Mouse (Mus musculus) forebrain, embryonic 11.5 days (tissue): ENCODE results near the gene Tmigd3. TPM values are rescaled to one million over a fixed set of nuclear protein-coding genes. Genes with fewer than 3 reads are reported as not detected.
"Not testable (repeated sequence)": the region's sequence is repeated elsewhere in the genome, so short reads cannot be mapped to it uniquely, and the experiment has no call there.

Experiments used
- ATAC-seq: fragments of 200-750 bp; cut with Nextera tagmentation; replicated peaks from 2 replicates; pipeline ENCODE4 v1.8.0; 2017; ENCODE audit warnings: moderate TSS enrichment; ENCODE audit not compliant: low FRiP score
- DNase-seq: peaks from one replicate; pipeline ENCODE4 v3.0.0-alpha.2; 2017; ENCODE audit warnings: low spot score
- H3K27ac ChIP-seq: fragments of 300-500 bp; sonication (generic); 2 replicates; pipeline ENCODE4 v1.5.1; 2014; ENCODE audit warnings: low read depth, low read length
- H3K27me3 ChIP-seq: fragments of 300-500 bp; sonication (generic); 2 replicates; pipeline ENCODE4 v1.6.1; 2014; ENCODE audit warnings: mild to moderate bottlenecking, low read length, mixed read lengths; ENCODE audit not compliant: control insufficient read depth, insufficient read depth
- H3K36me3 ChIP-seq: fragments of 300-500 bp; sonication (generic); 2 replicates; pipeline ENCODE4 v1.6.1; 2014; ENCODE audit warnings: mild to moderate bottlenecking, low read length, moderate library complexity, mixed read lengths; ENCODE audit not compliant: control insufficient read depth, insufficient read depth
- H3K4me1 ChIP-seq: fragments of 300-500 bp; sonication (generic); replicated peaks from 2 replicates; pipeline ENCODE4 v1.6.1; 2014; ENCODE audit warnings: low read length, mixed read lengths; ENCODE audit not compliant: control insufficient read depth, insufficient read depth
- H3K4me2 ChIP-seq: fragments of 300-500 bp; sonication (generic); 2 replicates; pipeline ENCODE4 v1.6.1; 2014; ENCODE audit warnings: low read depth, mild to moderate bottlenecking, low read length, moderate library complexity, mixed read lengths; ENCODE audit not compliant: severe bottlenecking
- H3K4me3 ChIP-seq: fragments of 300-500 bp; sonication (generic); 2 replicates; pipeline ENCODE4 v1.5.1; 2014; ENCODE audit warnings: low read depth, low read length
- H3K9ac ChIP-seq: fragments of 300-500 bp; sonication (generic); 2 replicates; pipeline ENCODE4 v1.6.1; 2014; ENCODE audit warnings: low read length
- H3K9me3 ChIP-seq: fragments of 300-500 bp; sonication (generic); 2 replicates; pipeline ENCODE4 v1.6.1; 2016; ENCODE audit warnings: low read length, mixed read lengths; ENCODE audit not compliant: control insufficient read depth
- WGBS: fragments of 180-500 bp; shearing (Covaris S2); extraction: QIAGEN DNeasy Blood & Tissue Kit; methylation state at CpG from one replicate; pipeline ENCODE4 v1.1.7; 2014; 5-methylcytosine and 5-hydroxymethylcytosine counted together
- polyA plus RNA-seq: library from polyadenylated mRNA; unstranded; fragments of >200 nt; fragmentation: Nextera tagmentation; extraction: Ambion mirVana; gene quantifications from 2 replicates; pipeline ENCODE4 v1.2.1, GENCODE M21; 2014

Tmigd3 gene
- polyA plus RNA-seq, 1 experiment from 2014 or later: 0.21 TPM

- H3K27me3 ChIP-seq, H3K9me3 ChIP-seq, H3K4me1 ChIP-seq, H3K36me3 ChIP-seq, H3K9ac ChIP-seq, H3K4me2 ChIP-seq, H3K27ac ChIP-seq, H3K4me3 ChIP-seq, ATAC-seq, DNase-seq: not testable (repeated sequence)
Measured at GRCm38 (mm10) chr3:105916455-105916854, 45.8 kb downstream of the Tmigd3 start.

GRCm38 (mm10) chr3:105917656-105918354 is 47.1 kb downstream of the Tmigd3 start:
- no peak overlapping the region for H3K4me2 ChIP-seq
- no peaks in the 10 kb centered on the region for H3K4me1 ChIP-seq
- no peak overlapping the region for H3K27ac ChIP-seq
- no peak for ATAC-seq
- WGBS: 68% methylated on average over 10 of the region's 10 CpGs
- no peak overlapping the region for H3K9ac ChIP-seq
- no peaks in the 10 kb centered on the region for H3K9me3 ChIP-seq
- H3K4me3 ChIP-seq: no peak overlapping the region
- H3K27me3 ChIP-seq: no peaks in the 10 kb centered on the region
- no peaks in the 10 kb centered on the region for H3K36me3 ChIP-seq
- peak; percentile 65 for DNase-seq

DNA sequence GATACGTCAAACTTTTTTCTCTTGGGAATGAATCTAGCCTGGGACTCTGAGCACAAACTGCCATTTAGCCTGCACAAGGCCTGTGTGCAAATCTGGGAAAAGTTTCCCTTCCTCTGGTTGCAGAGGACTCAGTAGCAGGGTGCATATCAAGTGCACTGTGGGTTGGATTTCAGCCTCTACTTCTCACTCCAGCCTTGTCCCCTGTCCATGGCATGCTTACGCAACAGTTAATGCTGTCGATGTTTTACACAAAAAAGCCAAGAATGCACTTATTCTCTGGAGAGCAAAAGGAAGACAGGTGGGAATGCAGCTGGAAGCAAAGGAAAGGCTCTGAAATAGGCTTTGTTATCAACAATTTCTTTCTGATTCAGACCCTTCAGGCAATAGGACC is 47.6 kb downstream of the Tmigd3 start:
- Histone ChIP-seq H3K9ac (no peak overlapping the region), H3K9me3 (no peaks in the 10 kb centered on the region), H3K4me2 (no peak overlapping the region), H3K27me3 (no peaks in the 10 kb centered on the region), H3K36me3 (no peaks in the 10 kb centered on the region), H3K27ac (no peak overlapping the region), H3K4me1 (no peaks in the 10 kb centered on the region), H3K4me3 (no peak overlapping the region)
- WGBS: 71% methylated on average over 3 of the region's 3 CpGs
- ATAC-seq: no peak
- DNase-seq: no peak

- not testable (repeated sequence) for H3K36me3 ChIP-seq, DNase-seq, H3K9ac ChIP-seq, H3K9me3 ChIP-seq, ATAC-seq, H3K4me3 ChIP-seq, H3K27me3 ChIP-seq, H3K4me2 ChIP-seq, H3K4me1 ChIP-seq, H3K27ac ChIP-seq
Measured at GRCm38 (mm10) chr3:105920743-105921142, 50.0 kb downstream of the Tmigd3 start.

- H3K4me1 ChIP-seq: no peaks in the 10 kb centered on the region
- DNase-seq: no peak
- no peaks in the 10 kb centered on the region for H3K36me3 ChIP-seq
- H3K27me3 ChIP-seq: no peaks in the 10 kb centered on the region
- H3K4me3 ChIP-seq: no peak overlapping the region
- 84% methylated on average over 2 of the region's 2 CpGs for WGBS
- no peak overlapping the region for H3K9ac ChIP-seq
- no peak overlapping the region for H3K4me2 ChIP-seq
- H3K9me3 ChIP-seq: no peaks in the 10 kb centered on the region
- ATAC-seq: no peak
- H3K27ac ChIP-seq: no peak overlapping the region
Measured at GRCm38 (mm10) chr3:105921959-105922358, 51.3 kb downstream of the Tmigd3 start.

- Histone ChIP-seq H3K27ac (no peak overlapping the region), H3K36me3 (no peaks in the 10 kb centered on the region), H3K4me2 (no peak overlapping the region), H3K27me3 (no peaks in the 10 kb centered on the region), H3K4me1 (no peaks in the 10 kb centered on the region), H3K9ac (no peak overlapping the region), H3K4me3 (no peak overlapping the region), H3K9me3 (no peaks in the 10 kb centered on the region)
- ATAC-seq (no peak), DNase-seq (no peak)
- WGBS: 85% methylated on average over 9 of the region's 9 CpGs
Measured at GRCm38 (mm10) chr3:105924616-105925015, 53.9 kb downstream of the Tmigd3 start.

GRCm38 (mm10) chr3:105927561-105928194 is 57.0 kb downstream of the Tmigd3 start:
- H3K27ac ChIP-seq: no peak overlapping the region
- no peak overlapping the region for H3K4me2 ChIP-seq
- no peaks in the 10 kb centered on the region for H3K27me3 ChIP-seq
- H3K9ac ChIP-seq: no peak overlapping the region
- no peak overlapping the region for H3K4me3 ChIP-seq
- no peaks in the 10 kb centered on the region for H3K9me3 ChIP-seq
- no peaks in the 10 kb centered on the region for H3K4me1 ChIP-seq
- H3K36me3 ChIP-seq: no peaks in the 10 kb centered on the region
- no peak for ATAC-seq
- 88% methylated on average over 7 of the region's 7 CpGs for WGBS
- no peak for DNase-seq

DNA sequence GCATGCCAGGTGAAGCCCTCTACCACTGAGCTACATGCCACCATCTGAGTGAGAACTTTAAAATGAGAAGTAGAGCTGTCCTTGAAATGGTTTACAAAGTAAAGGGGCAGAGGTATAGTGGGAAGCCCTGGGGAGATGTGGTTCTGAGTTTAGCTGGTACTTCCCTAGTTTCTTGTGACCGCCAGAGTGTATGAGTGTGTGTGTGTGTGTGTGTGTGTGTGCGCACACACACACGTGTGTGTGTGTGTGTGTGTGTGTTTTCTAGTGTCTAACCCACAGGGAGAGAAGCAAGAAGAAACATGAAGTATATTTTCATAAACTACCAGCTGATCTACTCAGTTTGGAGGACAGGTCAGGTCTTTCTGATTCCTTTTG is 57.5 kb downstream of the Tmigd3 start:
- Histone ChIP-seq H3K9me3 (no peaks in the 10 kb centered on the region), H3K27ac (no peak overlapping the region), H3K4me1 (no peaks in the 10 kb centered on the region), H3K4me2 (no peak overlapping the region), H3K9ac (no peak overlapping the region), H3K36me3 (no peaks in the 10 kb centered on the region), H3K27me3 (no peaks in the 10 kb centered on the region), H3K4me3 (no peak overlapping the region)
- DNase-seq (no peak), ATAC-seq (no peak)
- 96% methylated on average over 3 of the region's 3 CpGs for WGBS

DNA sequence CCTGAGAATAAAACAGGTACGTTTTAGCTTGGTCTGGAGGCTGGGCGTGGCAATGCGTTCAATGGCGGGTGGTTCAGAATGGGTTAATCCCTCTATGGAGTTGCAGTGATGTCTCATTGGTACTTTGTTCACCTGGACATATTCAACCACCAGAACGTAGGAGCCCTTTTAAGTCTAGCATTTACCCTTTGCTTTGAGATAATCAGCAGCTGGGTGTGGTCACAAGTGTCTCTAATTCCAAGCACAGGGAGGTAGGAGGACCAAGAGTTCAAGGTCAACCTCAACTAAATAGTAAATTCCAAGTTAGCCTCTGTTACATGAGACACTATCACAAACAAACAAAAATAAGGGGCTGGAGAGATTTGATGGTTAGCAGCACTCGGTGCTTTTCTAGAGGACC is 58.1 kb downstream of the Tmigd3 start:
- no peak overlapping the region for H3K9ac ChIP-seq
- no peak overlapping the region for H3K4me2 ChIP-seq
- H3K4me3 ChIP-seq: no peak overlapping the region
- H3K27ac ChIP-seq: no peak overlapping the region
- no peaks in the 10 kb centered on the region for H3K9me3 ChIP-seq
- no peak for ATAC-seq
- H3K27me3 ChIP-seq: no peaks in the 10 kb centered on the region
- H3K4me1 ChIP-seq: no peaks in the 10 kb centered on the region
- WGBS: 88% methylated on average over 6 of the region's 6 CpGs
- DNase-seq: no peak
- H3K36me3 ChIP-seq: no peaks in the 10 kb centered on the region
